In genomic region chr16:35363150-35364062, GRCm38 (mm10) we compare ENCODE assay signal across 8 mouse cellular contexts. TPM values are rescaled to one million over a fixed set of nuclear protein-coding genes. Genes with fewer than 3 reads are reported as not detected.
DNase-seq lines count a peak whose midpoint lies in the region; ATAC-seq and TF ChIP-seq lines count a peak whose summit lies in the region.

TSS of gene Sec22a (minus strand) at chr16:35363918.

- peak; percentile 99 for ATAC-seq in erythroid progenitor cell, adult 5-6 weeks (replicated peaks; ENCODE audit: low FRiP score, poor library complexity, severe bottlenecking)
- peak; percentile 99 for ATAC-seq in heart, embryonic 12.5 days (ENCODE audit: insufficient number of reproducible peaks, low FRiP score)
- peak; percentile 98 for ATAC-seq in kidney, postnatal 0 days (replicated peaks; ENCODE audit: low FRiP score, low read depth)
- ATAC-seq in liver, embryonic 11.5 days (replicated peaks; ENCODE audit: low FRiP score), result peak; percentile 99
- ATAC-seq in stomach, embryonic 14.5 days (ENCODE audit: insufficient number of reproducible peaks, insufficient read depth, low FRiP score, low read depth), result peak; percentile 98

- peak; percentile 96 for DNase-seq in CD4-positive helper T cell, adult 2 months (ENCODE audit: low read depth, low spot score)
- DNase-seq in brain, embryonic 18.5 days (ENCODE audit: low read depth, low spot score), result peak; percentile 91
- peak; percentile 94 for DNase-seq in kidney, postnatal 0 days (ENCODE audit: low spot score)
- DNase-seq in liver, embryonic 11.5 days (ENCODE audit: low spot score), result peak; percentile 92
- DNase-seq in naive thymus-derived CD4-positive, alpha-beta T cell, adult 2 months (ENCODE audit: low read depth), result peak; percentile 95

- no peaks in the 10 kb centered on the region for H3K9me3 ChIP-seq in heart, embryonic 12.5 days (replicated peaks)
- no peaks in the 10 kb centered on the region for H3K9me3 ChIP-seq in kidney, postnatal 0 days (replicated peaks; ENCODE audit: low read length)
- no peaks in the 10 kb centered on the region for H3K9me3 ChIP-seq in liver, embryonic 11.5 days (ENCODE audit: control insufficient read depth, low read length)
- no peaks in the 10 kb centered on the region for H3K9me3 ChIP-seq in stomach, embryonic 14.5 days (ENCODE audit: control insufficient read depth, low read depth, low read length)

- H3K4me1 ChIP-seq in heart, embryonic 12.5 days (replicated peaks), result peaks cover 3% of the 10 kb centered on the region
- H3K4me1 ChIP-seq in kidney, postnatal 0 days (replicated peaks; ENCODE audit: insufficient read depth, low read length), result no peaks in the 10 kb centered on the region
- H3K4me1 ChIP-seq in liver, embryonic 11.5 days (replicated peaks; ENCODE audit: control insufficient read depth, insufficient read depth, low read length), result no peaks in the 10 kb centered on the region
- no peaks in the 10 kb centered on the region; the same call in 1 of the 2 replicates for H3K4me1 ChIP-seq in stomach, embryonic 14.5 days (ENCODE audit: control insufficient read depth, insufficient read depth, low read length)

- TF ChIP-seq CTCF in kidney, postnatal 0 days (IDR thresholded peaks at IDR 0.05; ENCODE audit: low read depth), result no peak; the same call in 1 of the 2 replicates

- H3K4me2 ChIP-seq in heart, embryonic 12.5 days, result peak within 1 kb of the TSS; percentile 94
- H3K4me2 ChIP-seq in kidney, postnatal 0 days (ENCODE audit: low read length), result peak within 1 kb of the TSS; percentile 80
- peak within 1 kb of the TSS; percentile 84 for H3K4me2 ChIP-seq in liver, embryonic 11.5 days
- peak within 1 kb of the TSS; percentile 89 for H3K4me2 ChIP-seq in stomach, embryonic 14.5 days (replicated peaks; ENCODE audit: low read depth, low read length)

- no peaks in the 10 kb centered on the region for H3K27me3 ChIP-seq in heart, embryonic 12.5 days (replicated peaks)
- H3K27me3 ChIP-seq in kidney, postnatal 0 days (ENCODE audit: insufficient read depth, low read length), result no peaks in the 10 kb centered on the region
- no peaks in the 10 kb centered on the region for H3K27me3 ChIP-seq in liver, embryonic 11.5 days (replicated peaks; ENCODE audit: control insufficient read depth, insufficient read depth, low read length)
- no peaks in the 10 kb centered on the region for H3K27me3 ChIP-seq in stomach, embryonic 14.5 days (ENCODE audit: control insufficient read depth, insufficient read depth, low read length)

- peak within 1 kb of the TSS; percentile 86 for H3K4me3 ChIP-seq in heart, embryonic 12.5 days
- peak within 1 kb of the TSS; percentile 78 for H3K4me3 ChIP-seq in kidney, postnatal 0 days (replicated peaks; ENCODE audit: low read depth, low read length)
- peak within 1 kb of the TSS; percentile 88 for H3K4me3 ChIP-seq in liver, embryonic 11.5 days (ENCODE audit: low read depth, low read length)
- H3K4me3 ChIP-seq in stomach, embryonic 14.5 days (ENCODE audit: low read depth, low read length), result peak within 1 kb of the TSS; percentile 90

- peak within 1 kb of the TSS; percentile 81 for H3K9ac ChIP-seq in heart, embryonic 12.5 days
- peak within 1 kb of the TSS; percentile 77 for H3K9ac ChIP-seq in kidney, postnatal 0 days (ENCODE audit: low read depth, low read length)
- peak within 1 kb of the TSS; percentile 85 for H3K9ac ChIP-seq in liver, embryonic 11.5 days (ENCODE audit: low read depth, low read length)
- peak within 1 kb of the TSS; percentile 75 for H3K9ac ChIP-seq in stomach, embryonic 14.5 days (replicated peaks; ENCODE audit: low read depth, low read length)

- WGBS in heart, embryonic 12.5 days, result under 1% methylated on average over 67 of the region's 67 CpGs
- under 1% methylated on average over 67 of the region's 67 CpGs for WGBS in kidney, postnatal 0 days
- WGBS in liver, embryonic 11.5 days, result under 1% methylated on average over 67 of the region's 67 CpGs
- WGBS in stomach, embryonic 14.5 days, result under 1% methylated on average over 66 of the region's 67 CpGs

- peaks cover 12% of the 10 kb centered on the region; the same call in 1 of the 2 replicates for H3K36me3 ChIP-seq in heart, embryonic 12.5 days
- H3K36me3 ChIP-seq in kidney, postnatal 0 days (ENCODE audit: insufficient read depth, low read length), result peaks cover 14% of the 10 kb centered on the region; the same call in 1 of the 2 replicates
- no peaks in the 10 kb centered on the region; the same call in 1 of the 2 replicates for H3K36me3 ChIP-seq in liver, embryonic 11.5 days (ENCODE audit: control insufficient read depth, insufficient read depth, low read length)
- no peaks in the 10 kb centered on the region for H3K36me3 ChIP-seq in stomach, embryonic 14.5 days (ENCODE audit: control insufficient read depth, insufficient read depth, low read length)

- peak within 1 kb of the TSS; percentile 65 for H3K27ac ChIP-seq in heart, embryonic 12.5 days (ENCODE audit: poor library complexity, severe bottlenecking)
- peak within 1 kb of the TSS; percentile 89 for H3K27ac ChIP-seq in kidney, postnatal 0 days
- 0 out of 2 replicates have a peak within 1 kb of the TSS, but pooled peaks have one; percentile 46 for H3K27ac ChIP-seq in liver, embryonic 11.5 days (ENCODE audit: low read depth, low read length)
- H3K27ac ChIP-seq in stomach, embryonic 14.5 days (ENCODE audit: low read length), result peak within 1 kb of the TSS; percentile 77

RNA-seq across cellular contexts. Expression of gene Sec22a, which starts in this region (rescaled TPM):
- total RNA-seq in erythroid progenitor cell, adult 5-6 weeks (2015; ENCODE audit: low replicate concordance), result 1.8 and 7.5 TPM in 2 replicates
- 0.51 and 0.83 TPM in 2 replicates for total RNA-seq in erythroid progenitor cell, adult 5-6 weeks (2017; ENCODE audit: low replicate concordance)
- polyA plus RNA-seq in heart, embryonic 12.5 days (2016; fragmentation: Nextera tagmentation; extraction: Ambion mirVana), result 32.8 and 33.7 TPM in 2 replicates
- polyA plus RNA-seq in kidney, postnatal 0 days (2015; fragmentation: Nextera tagmentation; extraction: Ambion mirVana), result 63.8 and 65.7 TPM in 2 replicates
- polyA plus RNA-seq in liver, embryonic 11.5 days (2014; fragmentation: Nextera tagmentation; extraction: Ambion mirVana), result 19.3 and 20.0 TPM in 2 replicates
- polyA plus RNA-seq in stomach, embryonic 14.5 days (2014; fragmentation: Nextera tagmentation; extraction: Ambion mirVana), result 56.8 and 58.3 TPM in 2 replicates

Comparison
In these comparisons a context has a peak if more than half of its experiments do, and no peak if none do; other contexts are left out.
1. Peak in every context shown above with its lines: DNase-seq, ATAC-seq, H3K4me3 ChIP-seq and H3K27ac ChIP-seq.